Mouse (Mus musculus) limb, embryonic 15.5 days (tissue): ENCODE results near the gene Slc26a8. TPM values are rescaled to one million over a fixed set of nuclear protein-coding genes. Genes with fewer than 3 reads are reported as not detected.
"Not testable (repeated sequence)": the region's sequence is repeated elsewhere in the genome, so short reads cannot be mapped to it uniquely, and the experiment has no call there.

Experiments
- ATAC-seq: fragments of 200-750 bp; cut with Nextera tagmentation; 2 replicates; pipeline ENCODE4 v1.8.0; 2017; ENCODE audit warnings: low read depth, moderate TSS enrichment; ENCODE audit not compliant: insufficient number of reproducible peaks, low FRiP score, low TSS enrichment
- H3K27ac ChIP-seq: fragments of 300-500 bp; sonication (generic); 2 replicates; pipeline ENCODE4 v1.5.1; 2015; ENCODE audit warnings: moderate library complexity, mild to moderate bottlenecking, inconsistent platforms
- H3K27me3 ChIP-seq: fragments of 300-500 bp; sonication (generic); 2 replicates; pipeline ENCODE4 v1.6.1; 2015; ENCODE audit warnings: inconsistent platforms
- H3K36me3 ChIP-seq: fragments of 300-500 bp; sonication (generic); 2 replicates; pipeline ENCODE4 v1.6.1; 2015; ENCODE audit warnings: inconsistent platforms
- H3K4me1 ChIP-seq: fragments of 300-500 bp; sonication (generic); 2 replicates; pipeline ENCODE4 v1.6.1; 2015; ENCODE audit warnings: inconsistent platforms
- H3K4me2 ChIP-seq: fragments of 300-500 bp; sonication (generic); 2 replicates; pipeline ENCODE4 v1.6.1; 2015; ENCODE audit warnings: mild to moderate bottlenecking, inconsistent platforms
- H3K4me3 ChIP-seq: fragments of 300-500 bp; sonication (generic); 2 replicates; pipeline ENCODE4 v1.5.1; 2015; ENCODE audit warnings: mild to moderate bottlenecking, inconsistent platforms
- H3K9ac ChIP-seq: fragments of 300-500 bp; sonication (generic); 2 replicates; pipeline ENCODE4 v1.6.1; 2015; ENCODE audit warnings: inconsistent platforms
- H3K9me3 ChIP-seq: fragments of 300-500 bp; sonication (generic); 2 replicates; pipeline ENCODE4 v1.6.1; 2016; ENCODE audit warnings: inconsistent platforms
- WGBS: fragments of 180-500 bp; shearing (Covaris S2); methylation state at CpG from one replicate; pipeline ENCODE4 v1.1.7; 2015; 5-methylcytosine and 5-hydroxymethylcytosine counted together
- polyA plus RNA-seq: library from polyadenylated mRNA; unstranded; fragments of >200 nt; fragmentation: Nextera tagmentation; extraction: Ambion mirVana; gene quantifications from 2 replicates; pipeline ENCODE4 v1.2.1, GENCODE M21; 2015

Slc26a8 gene
- 0.60 and 0.72 TPM in 2 replicates for polyA plus RNA-seq

DNA sequence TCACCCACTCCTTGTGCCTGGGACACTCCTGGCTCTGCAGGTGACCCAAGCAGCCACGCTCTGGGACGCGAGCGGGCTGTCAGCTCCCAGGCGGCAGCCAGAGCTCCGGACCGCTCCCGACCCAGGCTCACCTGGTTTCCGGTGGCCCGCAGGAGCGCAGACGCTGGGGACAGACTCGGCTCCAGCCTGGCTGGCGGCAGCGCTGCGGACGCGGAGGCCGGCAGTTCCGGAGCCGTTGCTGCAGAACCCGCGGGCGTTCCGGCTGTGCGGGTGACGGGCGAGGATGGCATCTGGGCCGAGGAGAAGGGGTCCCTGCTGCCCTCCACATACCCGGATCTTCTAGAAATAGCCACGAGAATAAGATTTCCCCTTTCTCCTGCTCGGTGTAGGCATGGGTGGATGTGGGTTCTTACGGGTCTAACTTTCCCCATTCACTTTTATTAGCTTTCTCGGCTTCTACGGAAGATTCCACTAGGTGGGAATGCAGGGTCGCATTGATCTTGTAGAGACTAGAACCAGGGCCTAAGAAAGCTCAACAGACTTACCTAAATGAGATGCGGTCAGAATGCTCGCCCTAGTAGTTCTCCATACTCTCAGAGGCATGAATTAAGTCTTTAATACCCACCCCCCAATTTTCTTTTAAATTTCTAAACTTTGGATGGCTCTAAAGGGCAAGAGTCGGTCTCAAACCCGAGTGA is at the start of gene Slc26a8:
Slc26a8 (minus strand) TSS at position 648 of the 698 bp plus-strand sequence.
- Histone ChIP-seq H3K4me2 (peak within 1 kb of the TSS; percentile 84), H3K4me1 (peaks cover 28% of the 10 kb centered on the region), H3K27me3 (peaks cover 7% of the 10 kb centered on the region), H3K9ac (peak within 1 kb of the TSS; percentile 47), H3K27ac (peak within 1 kb of the TSS; percentile 77), H3K4me3 (peak within 1 kb of the TSS; percentile 98), H3K36me3 (no peaks in the 10 kb centered on the region), H3K9me3 (no peaks in the 10 kb centered on the region)
- WGBS, result 8% methylated on average over 40 of the region's 40 CpGs
- ATAC-seq, result no peak

DNA sequence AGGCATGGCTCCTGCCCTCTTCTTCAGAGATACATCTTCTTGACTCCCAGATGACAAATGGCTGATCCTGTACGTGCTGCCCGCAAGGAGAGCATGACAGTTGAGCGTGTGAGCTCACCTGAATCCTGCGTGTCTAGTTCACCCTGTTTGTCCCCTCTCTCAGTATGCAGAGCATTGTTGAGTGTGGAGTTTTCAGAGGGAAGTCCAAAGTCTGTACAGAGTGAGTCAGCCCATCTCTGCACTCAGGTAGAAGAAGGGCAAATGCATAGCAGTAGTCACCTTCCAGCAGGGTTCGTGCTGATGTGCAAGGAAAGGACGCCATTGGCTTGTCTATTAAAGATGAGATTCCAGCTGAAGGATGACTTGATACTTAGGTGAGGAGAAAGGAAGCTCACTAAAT is 49.2 kb upstream of the Slc26a8 start:
- H3K4me1 ChIP-seq, result no peaks in the 10 kb centered on the region
- H3K4me2 ChIP-seq, result no peak overlapping the region
- H3K27ac ChIP-seq, result no peak overlapping the region
- H3K27me3 ChIP-seq, result no peaks in the 10 kb centered on the region
- H3K9ac ChIP-seq, result no peak overlapping the region
- H3K4me3 ChIP-seq, result no peak overlapping the region
- no peaks in the 10 kb centered on the region for H3K9me3 ChIP-seq
- WGBS, result 91% methylated on average over 6 of the region's 6 CpGs
- peaks cover 64% of the 10 kb centered on the region for H3K36me3 ChIP-seq
- ATAC-seq, result no peak

DNA sequence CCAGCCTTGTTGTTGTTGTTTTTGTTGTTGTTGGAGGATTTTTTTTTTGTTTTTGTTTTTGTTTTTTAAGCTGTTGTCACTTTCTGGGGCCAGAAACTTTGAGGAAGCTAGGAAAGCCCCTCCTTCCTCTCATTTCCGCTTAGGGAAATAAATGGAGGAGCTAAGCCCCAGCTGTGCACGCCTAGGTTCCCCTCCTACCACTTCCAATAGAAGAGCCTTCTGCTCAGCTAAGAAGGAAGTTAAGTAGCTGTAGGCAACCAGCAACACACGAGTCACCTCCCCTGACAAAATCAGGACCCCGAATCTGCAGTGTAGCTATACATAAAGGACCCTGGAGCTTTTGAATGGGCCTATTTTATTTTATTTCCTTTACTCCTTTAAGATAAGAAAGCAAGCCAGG is 47.9 kb upstream of the Slc26a8 start:
- Histone ChIP-seq H3K9ac (no peak overlapping the region), H3K4me1 (no peaks in the 10 kb centered on the region), H3K27me3 (no peaks in the 10 kb centered on the region), H3K9me3 (no peaks in the 10 kb centered on the region), H3K4me3 (no peak overlapping the region), H3K4me2 (no peak overlapping the region), H3K36me3 (peaks cover 56% of the 10 kb centered on the region), H3K27ac (no peak overlapping the region)
- 85% methylated on average over 4 of the region's 4 CpGs for WGBS
- no peak for ATAC-seq

DNA sequence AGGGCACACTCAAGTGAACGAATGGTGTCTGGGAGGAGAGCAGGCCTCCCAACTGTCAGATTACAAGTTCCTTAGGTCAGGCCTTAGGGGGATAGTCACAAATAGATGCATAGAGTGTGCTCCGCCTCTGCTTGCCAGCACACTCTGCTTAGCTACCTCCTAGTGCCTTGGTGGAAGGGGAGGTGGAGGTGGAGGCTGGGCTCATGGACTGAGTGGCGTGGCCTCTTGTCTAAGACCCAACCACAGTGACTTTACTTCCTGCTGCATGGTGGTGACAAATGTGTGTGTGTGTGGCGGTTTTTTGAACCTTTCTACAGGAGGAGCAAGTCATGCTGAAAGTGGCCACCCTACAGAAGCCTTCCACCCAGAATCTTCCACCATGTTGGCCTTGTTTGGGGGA is 46.5 kb upstream of the Slc26a8 start:
- H3K27me3 ChIP-seq, result no peaks in the 10 kb centered on the region
- no peaks in the 10 kb centered on the region for H3K4me1 ChIP-seq
- no peak overlapping the region for H3K9ac ChIP-seq
- H3K9me3 ChIP-seq, result no peaks in the 10 kb centered on the region
- WGBS, result 69% methylated on average over 4 of the region's 4 CpGs
- ATAC-seq, result no peak
- no peak overlapping the region for H3K4me2 ChIP-seq
- no peak overlapping the region for H3K4me3 ChIP-seq
- no peak overlapping the region for H3K27ac ChIP-seq
- H3K36me3 ChIP-seq, result peaks cover 57% of the 10 kb centered on the region

DNA sequence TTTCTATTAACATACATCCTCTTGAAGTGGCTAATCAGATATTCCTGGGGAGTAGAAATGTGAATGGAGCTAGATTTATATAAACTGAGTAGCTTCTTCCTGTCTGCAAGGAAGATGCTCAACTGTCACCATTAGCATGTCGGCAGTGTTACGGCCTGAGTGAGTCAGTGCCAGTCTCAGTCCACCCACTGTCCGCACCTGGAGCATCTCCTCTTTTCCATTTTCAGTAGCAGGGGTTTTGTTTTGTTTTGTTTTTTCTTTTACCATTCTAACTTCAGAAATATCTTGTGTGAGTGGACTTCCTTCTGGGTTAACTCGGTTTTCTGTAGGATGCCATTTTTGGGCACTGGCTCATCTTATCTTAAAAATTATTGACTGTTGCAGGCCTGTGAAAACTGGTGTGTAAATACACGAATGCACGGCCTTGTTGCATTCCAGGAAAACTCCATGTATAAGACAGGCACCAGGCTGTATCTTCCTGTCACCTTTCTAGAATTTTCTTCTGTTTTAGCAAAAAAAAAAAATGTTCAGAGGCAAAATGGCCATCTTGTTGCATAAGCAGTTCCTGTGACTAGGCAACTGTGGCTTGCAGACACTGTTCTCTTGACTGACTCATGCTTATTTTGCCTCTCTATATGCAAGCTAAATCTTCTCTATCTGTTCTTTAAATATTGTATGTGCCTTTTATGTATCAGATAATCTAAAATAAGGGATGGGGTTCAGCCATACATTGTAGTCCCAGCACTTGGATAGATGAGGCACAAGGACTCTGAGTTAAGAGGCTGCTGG is 45.5 kb upstream of the Slc26a8 start:
- 90% methylated on average over 6 of the region's 6 CpGs for WGBS
- Histone ChIP-seq H3K4me3 (no peak overlapping the region), H3K4me1 (no peaks in the 10 kb centered on the region), H3K27me3 (no peaks in the 10 kb centered on the region), H3K27ac (no peak overlapping the region), H3K9me3 (no peaks in the 10 kb centered on the region), H3K36me3 (peaks cover 58% of the 10 kb centered on the region), H3K9ac (no peak overlapping the region), H3K4me2 (no peak overlapping the region)
- no peak for ATAC-seq

DNA sequence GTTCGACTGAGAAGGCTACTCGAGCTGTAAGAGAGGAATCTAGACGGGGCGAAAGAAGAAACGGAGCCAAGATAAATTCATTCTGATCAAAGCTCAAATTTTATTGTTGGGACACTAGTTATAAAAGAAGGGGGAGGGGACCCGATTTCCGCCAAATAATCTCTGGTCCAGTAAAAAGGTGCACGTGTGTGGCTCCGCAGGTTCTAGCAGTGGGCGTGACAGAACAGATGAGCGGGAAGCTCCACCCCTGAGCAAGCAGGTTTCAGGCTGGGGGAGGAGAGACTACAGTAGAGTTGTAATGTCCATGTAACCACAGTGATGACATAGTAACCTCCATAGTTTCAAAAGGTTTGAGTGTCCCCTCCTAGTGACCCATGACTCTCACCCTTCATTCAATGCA is 37.5 kb upstream of the Slc26a8 start:
- H3K27ac ChIP-seq, H3K4me2 ChIP-seq, H3K27me3 ChIP-seq, H3K9me3 ChIP-seq, H3K4me1 ChIP-seq, H3K9ac ChIP-seq, H3K4me3 ChIP-seq, ATAC-seq: not testable (repeated sequence)
- peaks cover 89% of the 10 kb centered on the region for H3K36me3 ChIP-seq
- WGBS, result 79% methylated on average over 11 of the region's 11 CpGs

DNA sequence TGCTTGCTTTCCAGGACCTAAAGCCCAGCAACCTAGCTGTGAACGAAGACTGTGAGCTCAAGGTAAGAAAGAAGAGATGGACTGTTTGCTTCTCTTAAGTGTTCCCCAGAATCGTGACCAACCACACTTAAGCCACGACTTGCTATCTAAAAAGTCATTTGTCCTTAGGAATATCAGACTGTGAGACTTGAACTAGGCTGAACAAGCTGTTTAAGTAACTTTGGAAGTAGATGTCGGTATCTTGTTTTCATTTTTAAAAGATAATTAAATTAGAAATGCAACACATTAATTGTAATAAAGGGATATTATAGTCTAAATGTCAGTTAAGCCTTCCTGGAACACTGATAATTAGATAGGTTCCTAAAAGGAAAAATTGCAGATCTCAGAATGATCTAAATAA is 35.8 kb upstream of the Slc26a8 start, which contains the start of gene AC170998.1:
AC170998.1 (plus strand) TSS at position 301 of the 400 bp plus-strand sequence.
- WGBS, result 90% methylated on average over 4 of the region's 4 CpGs
- ATAC-seq, result no peak
- H3K27ac ChIP-seq, result no peak within 1 kb of the TSS

DNA sequence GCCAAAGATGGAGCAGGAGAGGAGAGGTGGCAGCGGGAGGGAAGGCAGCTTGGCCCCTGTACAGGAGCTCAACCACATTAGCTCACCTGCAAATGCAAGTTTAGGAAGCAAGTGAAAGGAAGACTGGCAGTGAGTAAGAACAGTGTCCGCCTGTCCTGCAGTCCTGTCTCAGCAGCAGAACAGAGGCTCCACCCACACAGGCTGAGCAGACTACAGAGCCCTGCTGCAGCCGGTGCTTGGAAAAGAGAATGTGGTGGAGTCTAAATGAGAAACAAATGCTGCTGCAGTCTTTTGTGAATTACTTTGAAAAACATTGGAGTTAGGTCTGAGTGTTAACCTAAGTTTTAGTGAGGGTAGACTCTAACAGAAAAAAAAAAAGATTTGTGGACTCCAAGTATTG is 27.5 kb upstream of the Slc26a8 start:
- no peak overlapping the region for H3K4me2 ChIP-seq
- WGBS, result 36% methylated on average over 3 of the region's 3 CpGs
- H3K9me3 ChIP-seq, result no peaks in the 10 kb centered on the region
- H3K36me3 ChIP-seq, result peaks cover 64% of the 10 kb centered on the region
- no peaks in the 10 kb centered on the region for H3K27me3 ChIP-seq
- H3K9ac ChIP-seq, result no peak overlapping the region
- 0 out of 2 replicates have a peak, but pooled peaks cover 9% of the 10 kb centered on the region for H3K4me1 ChIP-seq
- no peak overlapping the region for H3K4me3 ChIP-seq
- 0 out of 2 replicates have a peak overlapping the region, but pooled peaks have one; percentile 48 for H3K27ac ChIP-seq
- no peak for ATAC-seq

More for the DNA sequence above, 35.8 kb upstream of the Slc26a8 start, which contains the start of gene AC170998.1:
- no peak within 1 kb of the TSS for H3K9ac ChIP-seq
- no peaks in the 10 kb centered on the region for H3K9me3 ChIP-seq
- H3K36me3 ChIP-seq, result peaks cover 83% of the 10 kb centered on the region
- no peaks in the 10 kb centered on the region for H3K27me3 ChIP-seq
- no peaks in the 10 kb centered on the region for H3K4me1 ChIP-seq
- H3K4me3 ChIP-seq, result no peak within 1 kb of the TSS
- H3K4me2 ChIP-seq, result no peak within 1 kb of the TSS

DNA sequence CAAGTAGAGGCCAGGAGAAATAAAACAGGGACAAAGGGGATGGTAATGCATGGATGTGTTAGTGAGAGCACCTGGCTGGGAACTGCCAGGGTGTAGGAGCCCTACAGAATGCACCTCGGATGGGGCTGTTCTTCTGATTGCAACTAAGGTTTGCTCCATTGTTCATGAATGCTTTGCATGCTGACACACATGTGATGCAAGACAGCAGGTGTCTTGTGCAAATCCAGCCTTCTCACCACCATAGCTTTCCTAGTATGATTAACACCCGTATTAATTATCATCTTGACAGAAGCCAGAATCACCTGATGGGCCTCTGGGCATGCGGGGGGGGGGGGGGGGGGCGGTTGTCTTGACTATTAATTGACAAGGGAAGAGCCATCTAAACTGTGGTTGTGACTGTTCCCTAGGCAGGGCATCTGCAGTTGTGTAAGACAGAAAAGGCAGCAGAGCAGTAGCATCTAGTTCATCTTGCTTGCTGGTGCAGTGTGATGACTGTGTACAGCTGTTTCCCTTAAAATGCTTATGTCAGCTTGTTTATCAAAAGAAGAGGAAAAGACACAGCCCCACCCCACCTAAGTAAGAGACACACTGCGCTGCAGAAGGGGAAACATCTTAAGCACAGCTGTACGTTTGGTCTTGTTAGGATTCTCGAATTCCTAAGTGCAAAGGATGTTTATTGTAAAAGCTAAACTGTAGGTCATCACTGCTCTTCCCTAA is 26.0 kb upstream of the Slc26a8 start:
- Histone ChIP-seq H3K9me3 (no peaks in the 10 kb centered on the region), H3K27me3 (no peaks in the 10 kb centered on the region), H3K4me3 (no peak overlapping the region), H3K9ac (no peak overlapping the region), H3K27ac (no peak overlapping the region), H3K4me2 (no peak overlapping the region), H3K4me1 (0 out of 2 replicates have a peak, but pooled peaks cover 9% of the 10 kb centered on the region), H3K36me3 (peaks cover 52% of the 10 kb centered on the region)
- peak; percentile 40; the same call in 1 of the 2 replicates for ATAC-seq
- WGBS, result 66% methylated on average over 6 of the region's 7 CpGs

DNA sequence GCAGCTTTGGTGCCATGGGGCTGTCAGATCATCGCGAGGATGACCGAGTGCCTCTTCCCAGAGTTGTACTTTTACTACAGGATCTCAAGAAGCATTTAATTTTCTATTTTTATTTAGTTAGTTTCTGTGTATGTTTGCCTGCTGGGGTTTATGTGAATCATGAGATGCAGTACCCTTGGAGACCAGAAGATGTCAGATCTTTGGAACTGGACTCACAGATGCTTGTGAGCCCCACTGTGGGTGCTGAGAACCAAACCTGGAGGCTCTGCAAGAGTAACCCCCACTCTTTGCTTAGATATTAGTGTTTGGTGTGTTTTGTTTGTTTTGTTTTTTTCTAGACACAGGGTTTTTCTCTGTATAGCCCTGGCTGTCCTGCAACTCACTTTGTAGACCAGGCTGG is 24.0 kb upstream of the Slc26a8 start:
- Histone ChIP-seq H3K27me3 (no peaks in the 10 kb centered on the region), H3K36me3 (peaks cover 40% of the 10 kb centered on the region), H3K27ac (no peak overlapping the region), H3K9me3 (no peaks in the 10 kb centered on the region), H3K4me2 (no peak overlapping the region), H3K4me3 (no peak overlapping the region), H3K9ac (no peak overlapping the region), H3K4me1 (peaks cover 13% of the 10 kb centered on the region; the same call in 1 of the 2 replicates)
- no peak for ATAC-seq
- WGBS, result 91% methylated on average over 3 of the region's 3 CpGs

DNA sequence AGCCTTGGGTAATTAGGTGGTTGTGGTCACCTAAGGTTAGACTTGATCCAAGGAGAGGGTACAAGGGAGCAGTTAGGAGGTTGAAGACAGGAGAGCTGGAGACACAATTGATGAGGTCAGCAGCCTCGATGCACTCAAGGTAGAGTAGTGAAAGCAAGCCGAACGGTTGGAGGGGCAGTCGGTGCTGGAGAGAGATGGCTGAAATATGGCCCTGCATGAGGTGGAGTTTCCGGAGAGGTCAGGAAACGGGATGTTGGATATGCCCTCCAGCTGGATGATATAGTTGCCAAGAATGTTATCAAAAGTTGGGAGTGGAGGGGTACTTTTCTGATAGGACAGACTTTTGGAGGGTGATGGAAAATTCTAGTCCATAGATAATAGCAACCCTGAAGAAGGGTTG is 22.3 kb upstream of the Slc26a8 start:
- no peak overlapping the region for H3K9ac ChIP-seq
- no peak overlapping the region for H3K4me2 ChIP-seq
- H3K4me3 ChIP-seq, result no peak overlapping the region
- no peaks in the 10 kb centered on the region for H3K9me3 ChIP-seq
- H3K27ac ChIP-seq, result no peak overlapping the region
- H3K36me3 ChIP-seq, result peaks cover 34% of the 10 kb centered on the region
- no peak for ATAC-seq
- no peaks in the 10 kb centered on the region for H3K27me3 ChIP-seq
- 77% methylated on average over 6 of the region's 6 CpGs for whole genome bisulfite sequencing
- peaks cover 10% of the 10 kb centered on the region; the same call in 1 of the 2 replicates for H3K4me1 ChIP-seq
